ENCODE assay signal across 14 mouse cellular contexts in genomic region chr4:150405786-150406185, GRCm38 (mm10).
DNase-seq lines count a peak whose midpoint lies in the region; ATAC-seq and TF ChIP-seq lines count a peak whose summit lies in the region.
"Had no signal": no experiment of that assay in that cellular context is flagged by ENCODE, and none has a peak within 500 bp of the region (broad histone marks: within the 10 kb centered on the region; RNA-seq: fewer than 3 reads in every experiment).

No protein-coding gene starts in this region.

- H3K9me3 ChIP-seq in heart, postnatal 0 days (replicated peaks; ENCODE audit: control insufficient read depth, low read length), result no peaks in the 10 kb centered on the region
- H3K9me3 ChIP-seq: limb, embryonic 10.5 days had no signal

- 0 out of 2 replicates have a peak overlapping the region, but pooled peaks have one; percentile 1 for H3K27ac ChIP-seq in heart, postnatal 0 days (ENCODE audit: low read depth)
- H3K27ac ChIP-seq: hindbrain, postnatal 0 days; kidney, postnatal 0 days; limb, embryonic 10.5 days had no signal

- 47% methylated on average over 5 of the region's 5 CpGs for WGBS in heart, postnatal 0 days

- 0 out of 2 replicates have a peak overlapping the region, but pooled peaks have one; percentile 0 for H3K9ac ChIP-seq in heart, postnatal 0 days (replicated peaks; ENCODE audit: low read depth, low read length)

- intact Hi-C loops in heart, postnatal 14 days (cut with DNase I), result loop anchor here (5.0 kb wide), 2 partner anchors 33 to 57 kb away; no protein-coding TSS in a partner anchor

- H3K36me3 ChIP-seq in heart, postnatal 0 days (replicated peaks; ENCODE audit: control insufficient read depth, insufficient read depth, low read length), result peaks cover 27% of the 10 kb centered on the region; the same call in 1 of the 2 replicates

- TF ChIP-seq CTCF in heart, postnatal 0 days (IDR thresholded peaks at IDR 0.05; ENCODE audit: low read depth), result no peak

- H3K4me3 ChIP-seq in heart, postnatal 0 days (ENCODE audit: low read depth, low read length), result no peak overlapping the region
- H3K4me3 ChIP-seq: limb, embryonic 10.5 days had no signal

- no peaks in the 10 kb centered on the region for H3K27me3 ChIP-seq in heart, postnatal 0 days (ENCODE audit: control insufficient read depth, insufficient read depth, low read length)

- DNase-seq in heart, postnatal 0 days (ENCODE audit: low spot score), result no peak
- no peak for DNase-seq in heart, postnatal 14 days
- peak; percentile 29 for DNase-seq in c-Kit-positive CD71-positive TER-119-negative erythroid progenitor cells, embryonic 14.5 days (ENCODE audit: low read depth)
- DNase-seq in naive thymus-derived CD4-positive, alpha-beta T cell, adult 2 months (ENCODE audit: low read depth), result peak; percentile 49
- DNase-seq in layer of hippocampus, adult 11-12 months (ENCODE audit: low spot score), result no peak
- DNase-seq: adrenal gland, postnatal 10 days; gastrocnemius, postnatal 14 days; right cerebral cortex, adult 18-20 months had no signal

- no peak for ATAC-seq in heart, postnatal 0 days (ENCODE audit: insufficient read depth, low read depth)
- ATAC-seq in CD4-positive, CD25-positive, alpha-beta regulatory T cell, adult 4 months, result peak; percentile 62
- no peak for ATAC-seq in megakaryocyte-erythroid progenitor cell, adult 5-6 weeks (replicated peaks; ENCODE audit: low FRiP score, low TSS enrichment, poor library complexity, severe bottlenecking)
- ATAC-seq: forebrain, embryonic 16.5 days; hindbrain, postnatal 0 days had no signal

- peak overlapping the region; percentile 47; the same call in 1 of the 2 replicates for H3K4me2 ChIP-seq in heart, postnatal 0 days (ENCODE audit: low read depth, low read length)

- H3K4me1 ChIP-seq in heart, postnatal 0 days (ENCODE audit: control insufficient read depth, insufficient read depth), result peaks cover 57% of the 10 kb centered on the region

- no peak for TF ChIP-seq EP300 in heart, postnatal 0 days (IDR thresholded peaks at IDR 0.05; ENCODE audit: low read depth)

Comparison
In these comparisons a context has a peak if more than half of its experiments do, and no peak if none do; other contexts are left out.
1. DNase-seq: peak in c-Kit-positive CD71-positive TER-119-negative erythroid progenitor cells, embryonic 14.5 days (single experiment) and naive thymus-derived CD4-positive, alpha-beta T cell, adult 2 months (single experiment); none in heart, postnatal 0 days (single experiment), heart, postnatal 14 days (0 of 2) and layer of hippocampus, adult 11-12 months (single experiment).